Mouse (Mus musculus): ENCODE measurements around the gene Tsen34. TPM values are rescaled to one million over a fixed set of nuclear protein-coding genes. Genes with fewer than 3 reads are reported as not detected.
"Not testable (repeated sequence)": the region's sequence is repeated elsewhere in the genome, so short reads cannot be mapped to it uniquely, and the experiment has no call there.

Tsen34 gene
- total RNA-seq, 1 experiment from 2014 or later: 122 TPM

GRCm38 (mm10) chr7:3720268-3720667 lies 27.6 kb downstream of the Tsen34 start, which contains the start of gene Pirb:
Pirb (minus strand) TSS chr7:3720391.
- not testable (repeated sequence) for DNase-seq

GRCm38 (mm10) chr7:3725459-3725858 lies 32.8 kb downstream of the Tsen34 start:
- not testable (repeated sequence) for DNase-seq

GRCm38 (mm10) chr7:3732675-3733074 lies 40.0 kb downstream of the Tsen34 start:
- not testable (repeated sequence) for DNase-seq

Small RNA genes within 50 kb of the gene (microRNA-seq; reads per million reads assigned to microRNA genes)
- gene Mir3572: 3.8 to 4.3 reads per million in 2 experiments

Other genes starting within 250 kb of the Tsen34 start
- 1.0 and 1.2 TPM in 2 replicates for gene Tarm1, start 190.2 kb upstream of the Tsen34 start, total RNA-seq (2021)
- 0.39 TPM in 1 of 2 replicates, not detected in the other for gene Oscar, start 76.7 kb upstream of the Tsen34 start, total RNA-seq (2021)
- gene Ndufa3, start 75.5 kb upstream of the Tsen34 start, total RNA-seq (2021): 484 and 641 TPM in 2 replicates
- 22.8 and 24.4 TPM in 2 replicates for gene Tfpt, start 62.9 kb upstream of the Tsen34 start, total RNA-seq (2021)
- gene Prpf31, start 62.9 kb upstream of the Tsen34 start, total RNA-seq (2021): 42.0 and 46.4 TPM in 2 replicates
- 71.6 and 75.9 TPM in 2 replicates for gene Cnot3, start 47.6 kb upstream of the Tsen34 start, total RNA-seq (2021)
- gene Leng1, start 27.0 kb upstream of the Tsen34 start, total RNA-seq (2021): 16.2 and 17.1 TPM in 2 replicates
- 13.7 and 20.1 TPM in 2 replicates for gene Tmc4, start 15.3 kb upstream of the Tsen34 start, total RNA-seq (2021)
- 76.1 and 85.5 TPM in 2 replicates for gene Mboat7, start 660 bp downstream of the Tsen34 start, total RNA-seq (2021)
- 939 and 948 TPM in 2 replicates for gene Rps9, start 11.1 kb downstream of the Tsen34 start, total RNA-seq (2021)
- gene Pirb, start 27.5 kb downstream of the Tsen34 start, total RNA-seq (2021): 0.76 and 0.85 TPM in 2 replicates
- 0.30 TPM in 1 of 2 replicates, not detected in the other for gene Gm15448, start 132.8 kb downstream of the Tsen34 start, total RNA-seq (2021)
- gene Pira2, start 152.2 kb downstream of the Tsen34 start, total RNA-seq (2021): 0.81 TPM in 1 of 2 replicates, not detected in the other
- not detected in 2 replicates for gene Gm14548, start 205.3 kb downstream of the Tsen34 start, total RNA-seq (2021)
- gene Lilra6, start 222.6 kb downstream of the Tsen34 start, total RNA-seq (2021): 0.24 and 0.48 TPM in 2 replicates

Data from adrenal gland, postnatal 25 days (tissue).